Mouse (Mus musculus) heart, embryonic 14.5 days (tissue): ENCODE measurements around the gene Slc25a19. TPM values are rescaled to one million over a fixed set of nuclear protein-coding genes. Genes with fewer than 3 reads are reported as not detected.

Experiments
- ATAC-seq: fragments of 200-750 bp; cut with Nextera tagmentation; 2 replicates; pipeline ENCODE4 v1.8.0; 2017; ENCODE audit warnings: low read depth, moderate TSS enrichment; ENCODE audit not compliant: insufficient number of reproducible peaks, insufficient read depth, low FRiP score
- H3K27ac ChIP-seq, 2 experiments: fragments of 200-500 bp in 1 of 2; fragments of 300-500 bp in 1 of 2; sonication (generic) in 1 of 2; replicated peaks in 1 of 2; 2 replicates each; pipeline ENCODE4 v1.5.1; 2012 to 2014; ENCODE audit warnings: low read depth in 2 of 2, low read length in 2 of 2, control low read depth in 1 of 2, mild to moderate bottlenecking in 1 of 2, mixed read lengths in 1 of 2; ENCODE audit not compliant: control insufficient read depth in 1 of 2, insufficient read depth in 1 of 2
- H3K27me3 ChIP-seq: fragments of 300-500 bp; sonication (generic); 2 replicates; pipeline ENCODE4 v1.6.1; 2014; ENCODE audit warnings: mild to moderate bottlenecking, low read length, control low read depth; ENCODE audit not compliant: control insufficient read depth, insufficient read depth
- H3K36me3 ChIP-seq: fragments of 300-500 bp; sonication (generic); 2 replicates; pipeline ENCODE4 v1.6.1; 2014; ENCODE audit warnings: mild to moderate bottlenecking, control low read depth, low read length, mixed read lengths; ENCODE audit not compliant: control insufficient read depth, insufficient read depth
- H3K4me1 ChIP-seq, 2 experiments: fragments of 200-500 bp in 1 of 2; fragments of 300-500 bp in 1 of 2; sonication (generic) in 1 of 2; 2 replicates each; pipeline ENCODE4 v1.6.1; 2012 to 2014; ENCODE audit warnings: low read length in 2 of 2, control low read depth in 1 of 2, mixed read lengths in 1 of 2; ENCODE audit not compliant: control insufficient read depth in 2 of 2, insufficient read depth in 2 of 2
- H3K4me2 ChIP-seq: fragments of 300-500 bp; sonication (generic); 2 replicates; pipeline ENCODE4 v1.6.1; 2014; ENCODE audit warnings: mild to moderate bottlenecking, low read length
- H3K4me3 ChIP-seq, 2 experiments: fragments of 200-500 bp in 1 of 2; fragments of 300-500 bp in 1 of 2; sonication (generic) in 1 of 2; 2 replicates each; pipeline ENCODE4 v1.5.1; 2012 to 2014; ENCODE audit warnings: low read length in 2 of 2, mild to moderate bottlenecking in 2 of 2, control low read depth in 1 of 2, low read depth in 1 of 2, moderate library complexity in 1 of 2; ENCODE audit not compliant: control insufficient read depth in 1 of 2, insufficient read depth in 1 of 2
- H3K9ac ChIP-seq: fragments of 300-500 bp; sonication (generic); 2 replicates; pipeline ENCODE4 v1.6.1; 2014; ENCODE audit warnings: mild to moderate bottlenecking, low read length
- H3K9me3 ChIP-seq: fragments of 300-500 bp; sonication (generic); 2 replicates; pipeline ENCODE4 v1.6.1; 2016; ENCODE audit warnings: low read length, control low read depth; ENCODE audit not compliant: control insufficient read depth
- WGBS: fragments of 180-500 bp; shearing (Covaris S2); extraction: QIAGEN DNeasy Blood & Tissue Kit; methylation state at CpG from one replicate; pipeline ENCODE4 v1.1.7; 2014; 5-methylcytosine and 5-hydroxymethylcytosine counted together
- polyA plus RNA-seq: library from polyadenylated mRNA; unstranded; fragments of >200 nt; fragmentation: Nextera tagmentation; extraction: Ambion mirVana; gene quantifications from 2 replicates; pipeline ENCODE4 v1.2.1, GENCODE M21; 2014

Gene Slc25a19
- polyA plus RNA-seq, 1 experiment from 2014 or later, result 42.8 TPM

DNA sequence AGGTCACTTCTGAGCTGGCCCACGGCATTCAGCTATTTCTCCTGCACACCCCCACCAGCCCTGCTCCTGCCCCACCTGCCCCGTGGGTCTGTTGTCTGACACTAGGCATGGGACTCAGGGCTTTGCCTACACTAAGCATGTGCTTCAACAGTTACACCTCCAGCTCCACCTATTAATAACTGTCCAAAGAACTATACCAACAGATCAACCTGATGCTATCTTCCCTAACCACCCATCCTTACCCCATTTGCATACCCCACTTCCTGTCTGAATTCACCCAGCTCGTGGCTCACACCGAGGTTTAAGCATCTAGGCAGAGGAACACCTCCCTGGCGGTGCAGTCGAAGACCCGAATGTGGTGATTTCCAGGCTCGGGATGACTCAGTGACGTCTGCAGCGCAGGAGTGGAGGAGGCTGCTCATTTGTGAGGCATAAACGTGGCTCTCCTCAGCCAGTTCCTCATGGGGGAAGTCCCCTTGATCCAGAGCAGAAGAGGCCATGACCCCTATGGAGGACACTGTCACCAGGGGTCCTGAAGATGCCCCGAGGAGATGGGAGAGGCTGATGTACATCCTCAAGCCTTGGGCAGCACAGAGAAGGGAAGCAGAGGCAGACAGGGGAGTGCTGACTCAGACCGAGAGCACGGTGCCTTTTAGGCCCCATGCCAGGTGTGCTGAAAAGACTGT lies 13.0 kb upstream of the Slc25a19 start:
- Histone ChIP-seq H3K9me3 (no peaks in the 10 kb centered on the region), H3K27ac (no peak overlapping the region), H3K4me3 (no peak overlapping the region), H3K36me3 (peaks cover 24% of the 10 kb centered on the region), H3K4me1 (no peaks in the 10 kb centered on the region; a peak in 1 of 4 replicates), H3K4me2 (no peak overlapping the region), H3K27me3 (no peaks in the 10 kb centered on the region), H3K9ac (no peak overlapping the region)
- 43% methylated on average over 14 of the region's 14 CpGs for WGBS
- no peak for ATAC-seq

DNA sequence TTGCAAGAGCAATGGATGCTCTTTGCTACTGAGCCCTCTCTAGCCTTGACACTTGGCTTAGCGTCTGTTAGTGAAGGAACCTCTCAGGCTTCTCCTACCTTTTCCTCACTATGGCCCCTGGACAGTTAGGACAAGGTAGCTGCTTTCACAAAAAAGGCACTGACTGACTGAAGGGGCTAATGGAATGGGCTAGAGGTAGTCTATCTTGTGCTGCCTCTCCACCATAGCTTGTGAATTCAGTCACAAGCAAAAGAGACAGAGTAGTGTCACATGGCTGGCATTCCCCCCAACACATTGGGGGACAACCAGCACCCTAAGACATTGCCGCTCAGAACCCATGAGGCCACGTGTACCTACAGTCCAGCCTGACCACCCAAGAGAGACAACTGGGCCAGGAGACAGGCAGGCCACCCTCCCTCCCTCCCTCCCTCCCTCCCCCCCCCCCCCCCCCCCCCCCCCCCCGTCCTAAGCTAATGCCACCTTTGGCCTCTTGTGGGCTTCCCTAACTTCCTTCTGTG lies 12.3 kb upstream of the Slc25a19 start:
- 84% methylated on average over 3 of the region's 4 CpGs for WGBS
- no peak for ATAC-seq
- H3K9ac ChIP-seq, result no peak overlapping the region
- H3K27me3 ChIP-seq, result no peaks in the 10 kb centered on the region
- no peak overlapping the region for H3K4me3 ChIP-seq
- no peak overlapping the region for H3K27ac ChIP-seq
- H3K4me2 ChIP-seq, result no peak overlapping the region
- no peaks in the 10 kb centered on the region for H3K9me3 ChIP-seq
- no peaks in the 10 kb centered on the region; a peak in 1 of 4 replicates for H3K4me1 ChIP-seq
- H3K36me3 ChIP-seq, result peaks cover 18% of the 10 kb centered on the region

DNA sequence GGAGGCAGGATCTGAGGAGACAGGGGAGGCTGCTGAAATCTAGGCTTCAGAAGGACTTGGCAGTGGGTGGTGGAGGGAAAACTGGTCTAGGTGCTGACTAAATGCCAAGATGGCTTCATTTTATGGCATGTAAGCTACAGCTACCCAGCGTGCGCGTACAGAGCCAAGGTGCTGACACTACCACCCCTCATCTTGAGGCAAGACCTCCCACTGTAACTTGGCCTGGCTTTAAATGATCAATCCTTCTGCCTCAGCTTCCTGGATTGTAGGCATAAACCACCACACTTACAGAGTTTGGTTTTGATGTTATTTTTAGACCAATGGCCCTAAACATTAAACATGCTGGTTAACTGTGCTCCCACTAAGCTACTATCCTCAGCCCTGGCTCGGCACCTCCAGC lies 11.4 kb upstream of the Slc25a19 start:
- no peak for ATAC-seq
- H3K27ac ChIP-seq, result no peak overlapping the region
- no peaks in the 10 kb centered on the region for H3K27me3 ChIP-seq
- H3K4me2 ChIP-seq, result no peak overlapping the region
- no peaks in the 10 kb centered on the region for H3K9me3 ChIP-seq
- no peak overlapping the region for H3K9ac ChIP-seq
- H3K4me1 ChIP-seq, result no peaks in the 10 kb centered on the region; a peak in 1 of 4 replicates
- peaks cover 12% of the 10 kb centered on the region for H3K36me3 ChIP-seq
- H3K4me3 ChIP-seq, result no peak overlapping the region
- WGBS, result 67% methylated on average over 4 of the region's 4 CpGs

DNA sequence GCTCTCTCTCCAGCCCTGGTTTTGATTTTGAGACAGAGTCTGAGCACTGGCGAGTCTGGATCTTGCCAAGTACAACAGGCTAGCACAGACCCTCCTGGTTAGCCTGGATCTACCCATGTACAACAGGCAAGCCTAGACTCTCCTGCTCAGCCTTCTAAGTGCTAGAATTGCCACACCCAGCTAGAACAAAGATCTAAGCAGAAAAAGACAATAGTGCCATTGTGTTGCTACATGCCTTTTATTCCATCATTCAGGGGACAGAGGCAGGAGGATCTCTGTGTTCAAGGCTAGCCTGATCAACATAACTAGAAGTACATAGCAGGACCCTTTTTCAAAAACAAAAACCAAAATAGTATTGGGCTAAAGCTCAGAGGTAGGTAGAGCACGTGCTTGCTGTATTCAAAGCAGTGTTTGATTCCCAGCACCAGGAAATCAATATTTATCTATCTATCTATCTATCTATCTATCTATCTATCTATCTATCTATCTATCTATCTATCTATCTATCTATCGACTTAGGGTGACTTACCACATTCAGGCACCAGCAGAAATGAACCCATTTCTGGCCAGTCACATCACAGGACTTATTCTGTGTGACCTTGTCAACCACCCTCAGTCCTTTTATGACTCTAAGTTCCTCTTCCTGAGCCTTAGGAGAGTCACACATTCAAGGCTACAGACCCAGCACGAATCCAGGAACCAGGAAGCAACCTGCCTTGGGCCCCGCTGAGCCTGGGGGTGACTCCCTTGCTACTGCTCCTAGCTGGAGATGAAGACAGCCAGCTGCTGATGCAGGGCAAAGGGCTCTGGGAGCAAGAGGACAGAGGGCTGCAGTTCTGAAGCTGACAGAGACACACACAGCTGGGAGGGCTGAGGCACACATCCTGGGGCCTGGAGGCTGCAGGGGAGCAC lies 10.7 kb upstream of the Slc25a19 start:
- Histone ChIP-seq H3K9me3 (no peaks in the 10 kb centered on the region), H3K27ac (no peak overlapping the region), H3K9ac (no peak overlapping the region), H3K27me3 (no peaks in the 10 kb centered on the region), H3K36me3 (peaks cover 7% of the 10 kb centered on the region), H3K4me3 (no peak overlapping the region), H3K4me2 (no peak overlapping the region), H3K4me1 (no peaks in the 10 kb centered on the region; a peak in 1 of 4 replicates)
- 63% methylated on average over 5 of the region's 5 CpGs for WGBS
- ATAC-seq, result no peak

DNA sequence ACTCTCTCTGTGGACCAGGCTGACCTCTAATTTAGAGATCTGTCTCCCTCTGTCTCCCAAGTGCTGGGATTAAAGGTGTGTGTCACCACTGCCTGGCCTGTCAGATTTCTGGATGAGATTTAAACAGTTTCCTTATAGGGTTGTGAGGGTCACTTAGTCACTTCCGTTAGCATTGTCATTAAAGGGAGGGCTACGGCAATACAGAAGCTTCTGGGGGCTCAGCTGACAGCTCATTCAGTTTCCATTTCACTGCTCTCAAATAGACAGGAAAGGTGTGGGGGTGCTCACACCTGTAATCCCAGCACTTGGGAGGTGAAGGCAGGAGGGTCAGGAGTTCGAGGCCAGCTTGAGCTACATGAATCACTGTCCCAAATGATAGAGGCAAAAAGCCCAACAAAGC lies 8.9 kb upstream of the Slc25a19 start:
- Histone ChIP-seq H3K27ac (no peak overlapping the region), H3K9me3 (no peaks in the 10 kb centered on the region), H3K4me1 (no peaks in the 10 kb centered on the region; a peak in 1 of 4 replicates), H3K4me2 (no peak overlapping the region), H3K36me3 (no peaks in the 10 kb centered on the region), H3K27me3 (no peaks in the 10 kb centered on the region), H3K4me3 (no peak overlapping the region), H3K9ac (no peak overlapping the region)
- ATAC-seq, result no peak
- WGBS, result 72% methylated on average over 3 of the region's 3 CpGs

DNA sequence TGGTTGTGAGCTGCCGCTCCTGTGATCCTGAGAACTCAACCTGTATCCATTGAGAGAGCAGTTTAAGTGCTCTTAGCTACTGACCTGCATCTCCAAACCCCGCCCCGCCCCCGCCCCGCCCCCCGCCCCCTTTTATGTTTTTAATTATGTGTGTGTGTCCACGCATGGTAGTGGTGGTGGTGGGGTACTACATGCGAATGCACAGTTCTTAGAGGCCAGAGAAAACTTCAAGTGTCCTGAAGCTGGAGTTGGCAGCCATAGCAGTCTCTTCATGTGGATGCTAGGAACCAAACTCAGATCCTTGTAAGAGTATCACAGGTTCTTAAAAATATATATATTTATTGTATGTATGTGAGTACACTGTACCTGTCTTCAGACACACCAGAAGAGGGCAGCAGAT lies 7.4 kb upstream of the Slc25a19 start:
- Histone ChIP-seq H3K4me3 (no peak overlapping the region), H3K27ac (no peak overlapping the region), H3K4me1 (no peaks in the 10 kb centered on the region; a peak in 1 of 4 replicates), H3K9ac (no peak overlapping the region), H3K4me2 (no peak overlapping the region), H3K9me3 (no peaks in the 10 kb centered on the region), H3K27me3 (no peaks in the 10 kb centered on the region), H3K36me3 (no peaks in the 10 kb centered on the region)
- 71% methylated on average over 8 of the region's 8 CpGs for WGBS
- ATAC-seq, result no peak

DNA sequence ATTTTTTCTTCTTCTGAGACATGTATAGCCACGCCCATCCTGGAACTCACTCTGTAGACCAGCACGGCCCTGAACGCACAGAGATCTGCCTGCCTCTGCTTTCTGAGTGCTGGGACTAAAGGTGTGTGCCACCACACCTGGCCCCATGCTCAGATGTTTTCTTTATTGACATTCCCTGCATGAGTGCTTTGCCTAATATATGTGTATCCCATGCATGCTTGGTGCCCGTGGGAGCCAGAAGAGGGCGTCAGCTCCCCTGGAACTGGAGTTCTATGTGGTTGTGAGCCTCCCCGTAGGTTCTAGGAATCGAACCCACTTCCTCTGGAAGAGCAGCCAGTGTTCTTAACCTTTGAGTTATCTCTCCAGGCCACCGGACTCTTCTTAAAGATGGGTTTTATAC lies 6.9 kb upstream of the Slc25a19 start:
- Histone ChIP-seq H3K9me3 (no peaks in the 10 kb centered on the region), H3K4me3 (no peak overlapping the region), H3K4me1 (no peaks in the 10 kb centered on the region; a peak in 1 of 4 replicates), H3K27ac (no peak overlapping the region), H3K36me3 (no peaks in the 10 kb centered on the region), H3K27me3 (no peaks in the 10 kb centered on the region), H3K4me2 (no peak overlapping the region), H3K9ac (no peak overlapping the region)
- WGBS, result 84% methylated on average over 8 of the region's 8 CpGs
- ATAC-seq, result no peak
